Mouse (Mus musculus): ENCODE data around the gene Zfp423. TPM values are rescaled to one million over a fixed set of nuclear protein-coding genes. Genes with fewer than 3 reads are reported as not detected.
"Not testable (repeated sequence)": the region's sequence is repeated elsewhere in the genome, so short reads cannot be mapped to it uniquely, and the experiment has no call there.

The Zfp423 gene
- polyA plus RNA-seq, 1 experiment from 2014 or later: 17.7 TPM

GRCm38 (mm10) chr8:87847796-87848195 is 111.6 kb downstream of the Zfp423 start:
- Histone ChIP-seq H3K27ac (replicated peaks) (peak overlapping the region; percentile 38; the same call in 1 of the 2 replicates), H3K36me3 (no peaks in the 10 kb centered on the region), H3K27me3 (no peaks in the 10 kb centered on the region), H3K4me3 (no peak overlapping the region), H3K4me1 (peaks cover 8% of the 10 kb centered on the region), H3K9me3 (no peaks in the 10 kb centered on the region), H3K9ac (replicated peaks) (no peak overlapping the region), H3K4me2 (replicated peaks) (no peak overlapping the region)
- WGBS: 66% methylated on average over 6 of the region's 6 CpGs
- ATAC-seq (replicated peaks): no peak

DNA sequence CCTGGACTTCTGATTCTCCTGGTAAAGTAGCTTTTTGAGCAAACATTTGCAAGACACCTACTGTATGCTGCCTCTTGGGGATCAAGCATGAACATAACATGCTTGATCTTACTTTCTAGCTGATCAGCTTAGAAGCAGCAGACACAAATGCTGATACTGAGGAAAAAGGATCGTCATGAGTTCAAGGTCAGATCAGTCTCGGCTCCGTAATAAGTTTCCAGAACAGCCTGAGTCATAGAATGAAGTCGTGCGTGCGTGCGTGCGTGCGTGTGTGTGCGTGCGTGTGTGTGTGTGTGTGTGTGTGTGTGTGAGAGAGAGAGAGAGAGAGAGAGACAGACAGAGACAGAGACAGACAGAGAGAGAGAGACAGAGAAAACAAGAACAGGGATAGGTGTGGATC is 117.3 kb downstream of the Zfp423 start:
- not testable (repeated sequence) for ATAC-seq (replicated peaks)

GRCm38 (mm10) chr8:87837266-87837665 is 122.1 kb downstream of the Zfp423 start:
- Histone ChIP-seq H3K36me3 (no peaks in the 10 kb centered on the region), H3K9me3 (no peaks in the 10 kb centered on the region), H3K27me3 (no peaks in the 10 kb centered on the region), H3K4me1 (peaks cover 64% of the 10 kb centered on the region), H3K9ac (replicated peaks) (0 out of 2 replicates have a peak overlapping the region, but pooled peaks have one; percentile 2), H3K4me3 (no peak overlapping the region), H3K27ac (replicated peaks) (peak overlapping the region; percentile 87), H3K4me2 (replicated peaks) (peak overlapping the region; percentile 29)
- 6% methylated on average over 6 of the region's 6 CpGs for WGBS
- ATAC-seq (replicated peaks): peak; percentile 6

More for the DNA sequence above, 117.3 kb downstream of the Zfp423 start:
- H3K4me3 ChIP-seq; H3K36me3 ChIP-seq; H3K27ac ChIP-seq (replicated peaks); H3K4me2 ChIP-seq (replicated peaks); H3K9ac ChIP-seq (replicated peaks); H3K27me3 ChIP-seq; H3K9me3 ChIP-seq: not testable (repeated sequence)
- 75% methylated on average over 11 of the region's 11 CpGs for WGBS
- H3K4me1 ChIP-seq: peaks cover 16% of the 10 kb centered on the region

- H3K9me3 ChIP-seq: no peaks in the 10 kb centered on the region
- 2% methylated on average over 16 of the region's 16 CpGs for WGBS
- peak overlapping the region; percentile 87 for H3K27ac ChIP-seq (replicated peaks)
- peak; percentile 93 for ATAC-seq (replicated peaks)
- 0 out of 2 replicates have a peak overlapping the region, but pooled peaks have one; percentile 2 for H3K9ac ChIP-seq (replicated peaks)
- H3K36me3 ChIP-seq: no peaks in the 10 kb centered on the region
- peak overlapping the region; percentile 29 for H3K4me2 ChIP-seq (replicated peaks)
- H3K4me1 ChIP-seq: peaks cover 68% of the 10 kb centered on the region
- H3K27me3 ChIP-seq: no peaks in the 10 kb centered on the region
- H3K4me3 ChIP-seq: no peak overlapping the region
These were observed 122.5 kb downstream of the Zfp423 start for GRCm38 (mm10) chr8:87836866-87837265.

DNA sequence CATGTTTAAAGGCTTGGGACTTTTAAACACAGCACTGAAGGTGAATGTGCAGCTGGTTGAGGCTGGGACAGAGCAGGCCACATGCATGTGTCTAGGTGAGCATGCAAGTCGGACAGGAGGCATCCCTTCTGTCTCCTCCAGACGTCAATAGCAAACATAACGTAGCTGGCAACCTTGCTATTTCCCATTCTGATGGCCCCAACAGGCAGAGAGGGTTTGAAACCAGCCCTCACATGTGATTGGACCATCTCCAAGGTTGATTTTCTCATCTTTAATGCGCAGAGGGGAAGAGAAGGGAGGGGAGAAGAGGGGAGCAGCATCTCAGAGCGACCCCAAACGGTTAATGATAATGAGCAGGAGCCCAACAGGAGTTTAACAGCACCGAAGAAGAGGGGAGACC is 123.5 kb downstream of the Zfp423 start:
- Histone ChIP-seq H3K4me1 (peaks cover 74% of the 10 kb centered on the region), H3K9ac (replicated peaks) (no peak overlapping the region), H3K27ac (replicated peaks) (peak overlapping the region; percentile 87), H3K4me2 (replicated peaks) (peak overlapping the region; percentile 9; the same call in 1 of the 2 replicates), H3K4me3 (no peak overlapping the region), H3K27me3 (no peaks in the 10 kb centered on the region), H3K36me3 (no peaks in the 10 kb centered on the region), H3K9me3 (no peaks in the 10 kb centered on the region)
- 0 out of 2 replicates have a peak, but pooled peaks have one; percentile 2 for ATAC-seq (replicated peaks)
- WGBS: under 1% methylated on average over 7 of the region's 7 CpGs

GRCm38 (mm10) chr8:87835411-87835821 is 124.0 kb downstream of the Zfp423 start:
- ATAC-seq (replicated peaks): 0 out of 2 replicates have a peak, but pooled peaks have one; percentile 18
- peaks cover 80% of the 10 kb centered on the region for H3K4me1 ChIP-seq
- H3K36me3 ChIP-seq: no peaks in the 10 kb centered on the region
- peak overlapping the region; percentile 87 for H3K27ac ChIP-seq (replicated peaks)
- 2% methylated on average over 11 of the region's 11 CpGs for WGBS
- H3K4me3 ChIP-seq: no peak overlapping the region
- peak overlapping the region; percentile 22 for H3K4me2 ChIP-seq (replicated peaks)
- H3K27me3 ChIP-seq: no peaks in the 10 kb centered on the region
- H3K9me3 ChIP-seq: no peaks in the 10 kb centered on the region
- H3K9ac ChIP-seq (replicated peaks): 0 out of 2 replicates have a peak overlapping the region, but pooled peaks have one; percentile 16

GRCm38 (mm10) chr8:87834656-87835055 is 124.7 kb downstream of the Zfp423 start:
- Histone ChIP-seq H3K9me3 (no peaks in the 10 kb centered on the region), H3K9ac (replicated peaks) (0 out of 2 replicates have a peak overlapping the region, but pooled peaks have one; percentile 5), H3K27me3 (no peaks in the 10 kb centered on the region), H3K36me3 (no peaks in the 10 kb centered on the region), H3K4me2 (replicated peaks) (no peak overlapping the region), H3K27ac (replicated peaks) (peak overlapping the region; percentile 87), H3K4me1 (peaks cover 84% of the 10 kb centered on the region), H3K4me3 (no peak overlapping the region)
- ATAC-seq (replicated peaks): no peak
- 17% methylated on average over 5 of the region's 5 CpGs for WGBS

DNA sequence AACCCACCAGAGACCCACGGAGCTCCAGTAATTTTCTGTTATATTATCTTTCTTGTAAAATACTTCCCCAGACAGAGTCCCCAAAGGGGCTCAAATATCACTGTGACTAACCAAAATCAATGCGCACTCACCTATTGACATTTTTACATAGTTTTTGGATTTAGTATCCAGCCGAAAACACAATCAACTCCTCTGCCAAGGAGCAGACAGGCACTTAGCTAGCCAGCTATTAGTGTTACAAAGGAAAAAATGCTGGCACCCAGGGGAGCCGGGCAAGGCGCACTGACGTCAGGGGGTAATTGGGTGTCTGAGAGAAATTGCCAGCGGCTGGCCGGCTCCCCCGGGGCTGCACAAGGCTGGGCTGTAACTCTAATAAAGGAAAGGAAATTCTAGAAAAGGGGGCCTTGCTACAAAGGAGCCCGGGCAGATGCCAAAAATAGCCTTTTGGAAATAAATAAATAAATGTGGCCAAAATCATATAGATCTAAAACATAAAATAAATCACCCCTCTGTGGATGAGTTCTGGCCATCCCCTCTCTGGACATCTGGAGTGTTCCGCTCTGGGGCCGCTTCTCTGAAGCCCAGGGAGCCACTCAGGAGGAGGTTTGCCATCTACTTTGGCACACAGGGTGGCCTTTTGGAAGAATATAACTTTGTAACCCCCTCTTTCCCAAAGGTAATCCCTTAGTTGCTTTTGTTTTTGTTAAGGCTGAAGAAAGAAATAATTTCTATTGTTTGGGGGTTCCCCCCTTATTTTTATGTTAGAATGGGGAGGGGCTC is 125.4 kb downstream of the Zfp423 start:
- no peak overlapping the region for H3K4me2 ChIP-seq (replicated peaks)
- H3K27me3 ChIP-seq: no peaks in the 10 kb centered on the region
- no peaks in the 10 kb centered on the region for H3K9me3 ChIP-seq
- 16% methylated on average over 12 of the region's 12 CpGs for WGBS
- peak overlapping the region; percentile 78 for H3K27ac ChIP-seq (replicated peaks)
- peaks cover 84% of the 10 kb centered on the region for H3K4me1 ChIP-seq
- no peaks in the 10 kb centered on the region for H3K36me3 ChIP-seq
- H3K4me3 ChIP-seq: no peak overlapping the region
- no peak overlapping the region for H3K9ac ChIP-seq (replicated peaks)
- ATAC-seq (replicated peaks): no peak

GRCm38 (mm10) chr8:87833339-87833738 is 126.1 kb downstream of the Zfp423 start:
- H3K9me3 ChIP-seq: no peaks in the 10 kb centered on the region
- peaks cover 83% of the 10 kb centered on the region for H3K4me1 ChIP-seq
- WGBS: 16% methylated on average over 13 of the region's 13 CpGs
- no peak for ATAC-seq (replicated peaks)
- H3K36me3 ChIP-seq: no peaks in the 10 kb centered on the region
- 0 out of 2 replicates have a peak overlapping the region, but pooled peaks have one; percentile 12 for H3K4me2 ChIP-seq (replicated peaks)
- H3K27ac ChIP-seq (replicated peaks): peak overlapping the region; percentile 78
- no peak overlapping the region for H3K4me3 ChIP-seq
- no peaks in the 10 kb centered on the region for H3K27me3 ChIP-seq
- peak overlapping the region; percentile 22; the same call in 1 of the 2 replicates for H3K9ac ChIP-seq (replicated peaks)

DNA sequence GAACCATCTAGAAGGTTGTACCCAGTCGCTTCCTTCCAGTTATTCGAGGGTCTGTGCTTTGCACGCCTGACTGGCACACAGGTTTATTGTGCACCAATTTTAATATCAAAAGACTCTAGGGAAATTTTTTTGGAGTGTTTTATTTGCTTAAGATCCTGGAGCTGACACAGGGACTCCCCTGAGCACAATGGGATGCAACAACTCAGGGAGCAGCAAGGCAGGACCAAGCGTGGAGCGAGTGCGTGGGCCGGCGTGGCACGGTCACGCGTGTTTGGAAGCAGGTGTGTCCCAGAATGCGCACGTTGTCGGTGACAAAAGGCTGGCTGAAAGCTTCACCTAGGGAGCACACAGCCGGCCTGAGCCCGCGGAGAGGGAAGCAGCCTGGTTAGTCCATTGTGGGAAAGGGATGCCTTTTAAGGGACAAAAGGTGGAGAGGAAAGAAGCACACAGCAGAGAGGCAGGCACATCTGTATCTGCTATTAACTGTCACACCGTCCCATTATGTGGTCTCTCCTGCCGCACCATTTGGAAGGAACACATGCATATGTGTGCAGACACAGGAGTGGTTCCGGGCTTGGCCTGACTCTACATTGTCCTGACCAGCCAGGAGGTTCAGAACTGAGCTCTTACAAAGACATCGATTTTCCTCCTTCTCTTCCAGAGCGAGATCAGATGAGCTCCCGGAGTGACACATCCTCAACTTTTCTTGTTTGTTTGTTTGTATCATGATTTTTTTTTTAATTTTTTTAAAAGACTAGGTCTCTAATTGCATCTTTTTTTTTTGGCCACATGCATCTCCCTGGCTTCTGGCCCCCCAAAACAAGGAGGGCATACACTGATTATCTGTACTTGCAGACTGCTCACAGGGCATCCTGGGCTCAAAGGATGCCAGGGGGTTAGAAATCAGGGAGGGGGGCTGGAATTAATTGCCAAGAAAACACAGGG is 126.7 kb downstream of the Zfp423 start:
- H3K4me2 ChIP-seq (replicated peaks): no peak overlapping the region
- no peak for ATAC-seq (replicated peaks)
- peaks cover 77% of the 10 kb centered on the region for H3K4me1 ChIP-seq
- no peak overlapping the region for H3K4me3 ChIP-seq
- 0 out of 2 replicates have a peak overlapping the region, but pooled peaks have one; percentile 3 for H3K9ac ChIP-seq (replicated peaks)
- H3K27ac ChIP-seq (replicated peaks): peak overlapping the region; percentile 78
- no peaks in the 10 kb centered on the region for H3K36me3 ChIP-seq
- no peaks in the 10 kb centered on the region for H3K27me3 ChIP-seq
- WGBS: 20% methylated on average over 23 of the region's 23 CpGs
- H3K9me3 ChIP-seq: no peaks in the 10 kb centered on the region

DNA sequence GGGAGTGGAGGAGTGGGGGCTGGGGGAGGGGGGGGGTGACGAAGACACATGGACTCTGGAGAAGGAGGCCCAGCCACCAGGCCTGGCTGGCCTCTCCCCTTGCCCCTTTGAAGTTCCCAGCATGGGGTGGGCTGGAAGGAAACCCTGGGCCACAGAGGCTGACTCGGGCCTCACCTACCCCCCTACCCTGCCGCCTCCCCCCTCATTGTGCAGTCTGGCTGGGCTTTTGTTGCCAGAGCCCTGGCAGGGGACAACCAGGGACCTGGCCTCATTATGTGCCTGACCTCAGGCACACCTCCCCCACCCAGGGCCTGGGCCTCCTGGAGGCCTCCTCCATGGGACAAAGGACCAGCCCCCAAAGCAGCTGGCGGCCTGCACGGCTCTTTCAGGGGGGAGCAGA is 127.8 kb downstream of the Zfp423 start:
- 0 out of 2 replicates have a peak, but pooled peaks have one; percentile 5 for ATAC-seq (replicated peaks)
- H3K4me1 ChIP-seq: peaks cover 66% of the 10 kb centered on the region
- no peaks in the 10 kb centered on the region for H3K36me3 ChIP-seq
- H3K27ac ChIP-seq (replicated peaks): peak overlapping the region; percentile 32; the same call in 1 of the 2 replicates
- H3K9ac ChIP-seq (replicated peaks): no peak overlapping the region
- H3K4me2 ChIP-seq (replicated peaks): no peak overlapping the region
- H3K9me3 ChIP-seq: no peaks in the 10 kb centered on the region
- 7% methylated on average over 5 of the region's 5 CpGs for WGBS
- H3K4me3 ChIP-seq: no peak overlapping the region
- H3K27me3 ChIP-seq: no peaks in the 10 kb centered on the region
